Mouse (Mus musculus): ENCODE data around the gene Ddb1. TPM values are rescaled to one million over a fixed set of nuclear protein-coding genes. Genes with fewer than 3 reads are reported as not detected.

Gene Ddb1
- polyA plus RNA-seq, 1 experiment = 120 TPM

GRCm38 (mm10) chr19:10656058-10656457 is 50.9 kb downstream of the Ddb1 start:
- Histone ChIP-seq H3K4me1 (ENCODE audit: control insufficient read depth, insufficient read depth, low read length) (no peaks in the 10 kb centered on the region), H3K4me3 (ENCODE audit: insufficient read depth, low read length) (no peak overlapping the region), H3K27ac (ENCODE audit: insufficient read depth, low read length) (no peak overlapping the region)
- no peak for TF ChIP-seq POLR2A (IDR thresholded peaks at IDR 0.05; ENCODE audit: extremely low read depth, insufficient read depth, low read length)
- no peak for TF ChIP-seq CTCF (IDR thresholded peaks at IDR 0.05; ENCODE audit: extremely low read depth, insufficient read depth, low read length)

- Histone ChIP-seq H3K4me1 (ENCODE audit: control insufficient read depth, insufficient read depth, low read length) (no peaks in the 10 kb centered on the region), H3K4me3 (ENCODE audit: insufficient read depth, low read length) (no peak overlapping the region), H3K27ac (ENCODE audit: insufficient read depth, low read length) (no peak overlapping the region)
- TF ChIP-seq POLR2A (IDR thresholded peaks at IDR 0.05; ENCODE audit: extremely low read depth, insufficient read depth, low read length) (no peak), CTCF (IDR thresholded peaks at IDR 0.05; ENCODE audit: extremely low read depth, insufficient read depth, low read length) (no peak)
Observed at GRCm38 (mm10) chr19:10657742-10658141, 52.6 kb downstream of the Ddb1 start.

GRCm38 (mm10) chr19:10658406-10658805 is 53.3 kb downstream of the Ddb1 start:
- Histone ChIP-seq H3K4me1 (ENCODE audit: control insufficient read depth, insufficient read depth, low read length) (no peaks in the 10 kb centered on the region), H3K4me3 (ENCODE audit: insufficient read depth, low read length) (no peak overlapping the region), H3K27ac (ENCODE audit: insufficient read depth, low read length) (no peak overlapping the region)
- no peak for TF ChIP-seq CTCF (IDR thresholded peaks at IDR 0.05; ENCODE audit: extremely low read depth, insufficient read depth, low read length)
- TF ChIP-seq POLR2A (IDR thresholded peaks at IDR 0.05; ENCODE audit: extremely low read depth, insufficient read depth, low read length) = no peak

DNA sequence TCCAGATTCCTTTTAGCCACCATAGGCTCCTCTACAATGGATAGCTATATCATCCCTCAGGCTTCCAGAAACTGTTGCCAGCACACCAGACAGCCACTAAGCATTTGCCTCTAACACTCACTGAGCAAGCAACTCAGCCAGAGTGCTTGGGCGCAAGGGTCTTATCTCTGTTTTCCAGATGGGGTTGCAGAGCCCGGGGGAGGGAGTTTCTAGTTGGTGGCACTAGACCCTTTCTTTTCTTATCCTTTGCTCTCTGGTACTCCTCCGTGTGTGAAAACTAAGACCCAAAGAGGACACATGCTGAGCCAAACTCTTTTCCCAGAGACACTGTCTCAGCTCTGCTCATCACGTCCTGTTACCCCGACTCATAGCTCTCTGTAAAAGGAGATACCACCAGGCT is 56.2 kb downstream of the Ddb1 start:
- TF ChIP-seq POLR2A (IDR thresholded peaks at IDR 0.05; ENCODE audit: extremely low read depth, insufficient read depth, low read length) (no peak), CTCF (IDR thresholded peaks at IDR 0.05; ENCODE audit: extremely low read depth, insufficient read depth, low read length) (no peak)
- Histone ChIP-seq H3K4me1 (ENCODE audit: control insufficient read depth, insufficient read depth, low read length) (no peaks in the 10 kb centered on the region), H3K4me3 (ENCODE audit: insufficient read depth, low read length) (no peak overlapping the region), H3K27ac (ENCODE audit: insufficient read depth, low read length) (no peak overlapping the region)

DNA sequence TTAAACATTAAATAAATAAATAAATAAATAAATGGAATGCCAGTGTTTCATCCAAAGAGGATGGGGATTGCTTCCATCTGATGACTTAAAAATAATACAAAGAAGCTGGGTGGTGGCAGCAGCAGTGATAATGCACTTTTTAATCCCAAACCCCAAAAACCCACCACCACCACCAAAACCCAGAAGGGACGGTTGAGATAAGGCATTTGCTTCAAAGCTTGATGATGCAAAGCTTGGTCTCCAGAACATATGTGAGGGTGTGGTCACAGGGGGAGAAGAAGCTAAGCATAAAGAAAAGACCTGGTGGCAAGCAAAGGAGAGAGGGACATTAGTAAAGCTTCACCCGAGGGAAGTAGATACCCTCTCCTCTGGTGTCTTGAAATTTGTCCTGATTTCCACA is 56.8 kb downstream of the Ddb1 start:
- TF ChIP-seq CTCF (IDR thresholded peaks at IDR 0.05; ENCODE audit: extremely low read depth, insufficient read depth, low read length) (no peak), POLR2A (IDR thresholded peaks at IDR 0.05; ENCODE audit: extremely low read depth, insufficient read depth, low read length) (no peak)
- Histone ChIP-seq H3K4me3 (ENCODE audit: insufficient read depth, low read length) (no peak overlapping the region), H3K27ac (ENCODE audit: insufficient read depth, low read length) (no peak overlapping the region), H3K4me1 (ENCODE audit: control insufficient read depth, insufficient read depth, low read length) (no peaks in the 10 kb centered on the region)

GRCm38 (mm10) chr19:10662665-10663064 is 57.5 kb downstream of the Ddb1 start:
- Histone ChIP-seq H3K4me3 (ENCODE audit: insufficient read depth, low read length) (no peak overlapping the region), H3K27ac (ENCODE audit: insufficient read depth, low read length) (no peak overlapping the region), H3K4me1 (ENCODE audit: control insufficient read depth, insufficient read depth, low read length) (no peaks in the 10 kb centered on the region)
- TF ChIP-seq CTCF (IDR thresholded peaks at IDR 0.05; ENCODE audit: extremely low read depth, insufficient read depth, low read length) (no peak), POLR2A (IDR thresholded peaks at IDR 0.05; ENCODE audit: extremely low read depth, insufficient read depth, low read length) (no peak)

GRCm38 (mm10) chr19:10665093-10665492 is 60.0 kb downstream of the Ddb1 start:
- TF ChIP-seq POLR2A (IDR thresholded peaks at IDR 0.05; ENCODE audit: extremely low read depth, insufficient read depth, low read length) = no peak
- Histone ChIP-seq H3K4me3 (ENCODE audit: insufficient read depth, low read length) (no peak overlapping the region), H3K27ac (ENCODE audit: insufficient read depth, low read length) (no peak overlapping the region), H3K4me1 (ENCODE audit: control insufficient read depth, insufficient read depth, low read length) (no peaks in the 10 kb centered on the region)

GRCm38 (mm10) chr19:10665499-10665898 is 60.4 kb downstream of the Ddb1 start:
- H3K4me1 ChIP-seq (ENCODE audit: control insufficient read depth, insufficient read depth, low read length) = no peaks in the 10 kb centered on the region
- no peak overlapping the region for H3K27ac ChIP-seq (ENCODE audit: insufficient read depth, low read length)
- TF ChIP-seq CTCF (IDR thresholded peaks at IDR 0.05; ENCODE audit: extremely low read depth, insufficient read depth, low read length) = peak; percentile 83
- no peak for TF ChIP-seq POLR2A (IDR thresholded peaks at IDR 0.05; ENCODE audit: extremely low read depth, insufficient read depth, low read length)
- no peak overlapping the region for H3K4me3 ChIP-seq (ENCODE audit: insufficient read depth, low read length)

GRCm38 (mm10) chr19:10671319-10671718 is 66.2 kb downstream of the Ddb1 start:
- H3K4me1 ChIP-seq (ENCODE audit: control insufficient read depth, insufficient read depth, low read length) = no peaks in the 10 kb centered on the region
- H3K4me3 ChIP-seq (ENCODE audit: insufficient read depth, low read length) = no peak overlapping the region
- H3K27ac ChIP-seq (ENCODE audit: insufficient read depth, low read length) = no peak overlapping the region
- TF ChIP-seq POLR2A (IDR thresholded peaks at IDR 0.05; ENCODE audit: extremely low read depth, insufficient read depth, low read length) = no peak
- no peak for TF ChIP-seq CTCF (IDR thresholded peaks at IDR 0.05; ENCODE audit: extremely low read depth, insufficient read depth, low read length)

- H3K4me3 ChIP-seq (ENCODE audit: insufficient read depth, low read length) = no peak overlapping the region
- H3K27ac ChIP-seq (ENCODE audit: insufficient read depth, low read length) = no peak overlapping the region
- no peaks in the 10 kb centered on the region for H3K4me1 ChIP-seq (ENCODE audit: control insufficient read depth, insufficient read depth, low read length)
- no peak for TF ChIP-seq POLR2A (IDR thresholded peaks at IDR 0.05; ENCODE audit: extremely low read depth, insufficient read depth, low read length)
- no peak for TF ChIP-seq CTCF (IDR thresholded peaks at IDR 0.05; ENCODE audit: extremely low read depth, insufficient read depth, low read length)
Observed at GRCm38 (mm10) chr19:10671854-10672417, 66.8 kb downstream of the Ddb1 start.
